Mouse (Mus musculus) left cerebral cortex, adult 18-20 months (tissue): ENCODE results near the gene Hdac8. TPM values are rescaled to one million over a fixed set of nuclear protein-coding genes. Genes with fewer than 3 reads are reported as not detected.

ENCODE experiments used
- DNase-seq, 2 experiments: peaks; one replicate each; pipeline ENCODE4 v3.0.0; 2021 to 2022; ENCODE audit warnings: low spot score in 2 of 2, mixed read lengths in 1 of 2
- total RNA-seq, 2 experiments: library from RNA; stranded (reverse); gene quantifications; 2 replicates each; pipeline ENCODE4 v1.2.3; 2021

Gene Hdac8
- total RNA-seq, 2 experiments from 2014 or later, result 14.0 to 16.7 TPM

DNA sequence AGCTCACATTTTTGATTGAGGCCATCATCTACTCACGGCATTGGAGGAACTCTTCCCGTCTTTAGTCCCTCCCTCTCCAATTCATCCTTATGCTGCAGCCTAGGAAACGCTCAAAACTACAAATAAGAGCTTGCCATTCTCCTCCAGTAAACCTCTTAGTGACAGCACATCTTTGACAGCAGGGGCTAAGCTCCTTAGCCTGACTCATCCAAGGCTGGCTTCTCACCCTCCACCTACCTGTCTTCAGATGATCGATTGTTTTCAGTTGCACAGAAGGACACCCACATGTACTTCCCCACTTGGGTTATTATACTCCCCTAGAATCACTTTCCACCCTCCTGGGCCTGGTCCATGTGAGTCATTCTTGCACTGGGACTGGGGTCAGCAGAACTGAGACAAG is 163.5 kb downstream of the Hdac8 start:
- peak in 1 of 2 experiments; percentile 8 for DNase-seq

DNA sequence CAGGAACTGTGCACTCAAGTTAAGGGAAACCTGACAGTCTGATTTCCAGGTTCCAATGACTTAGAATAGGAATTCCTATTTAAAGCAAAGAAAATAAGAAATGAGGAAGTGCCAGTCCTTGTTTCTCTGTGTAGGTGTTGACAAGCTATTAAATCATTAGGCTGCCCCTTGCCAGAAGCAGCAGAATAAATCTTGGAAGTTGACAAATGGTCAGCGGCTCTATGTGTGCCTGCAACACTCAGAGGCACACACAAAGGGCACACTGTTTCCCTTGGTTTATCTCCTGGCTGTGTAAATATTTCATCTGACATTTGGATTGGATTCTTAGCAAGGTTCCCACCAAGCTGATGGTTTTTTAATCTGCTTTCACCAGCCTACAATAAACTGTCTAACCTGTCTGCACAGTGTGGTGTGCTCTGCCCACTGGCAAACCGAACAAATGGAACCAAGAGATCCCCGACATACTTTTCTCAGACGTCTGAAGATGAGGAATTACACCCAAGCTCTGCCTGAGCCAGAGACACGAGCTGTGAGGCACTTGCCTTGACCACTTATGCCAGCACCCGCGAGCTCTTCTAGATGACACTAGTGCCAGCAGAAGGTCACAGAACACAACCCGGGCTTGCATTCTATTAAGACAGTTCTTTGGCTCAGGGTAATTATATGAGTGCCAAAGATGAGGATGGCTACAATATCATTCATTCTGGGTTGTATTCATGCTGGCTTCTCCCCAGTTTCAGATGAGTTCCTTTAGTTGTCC is 165.6 kb downstream of the Hdac8 start:
- DNase-seq, result no peak

- DNase-seq, result no peak
Measured at GRCm38 (mm10) chrX:102319696-102320095, 185.5 kb downstream of the Hdac8 start.

GRCm38 (mm10) chrX:102319252-102319651 is 185.9 kb downstream of the Hdac8 start:
- DNase-seq, result no peak

- no peak for DNase-seq
Measured at GRCm38 (mm10) chrX:102318782-102319181, 186.4 kb downstream of the Hdac8 start.

GRCm38 (mm10) chrX:102311119-102311518 is 194.0 kb downstream of the Hdac8 start:
- no peak for DNase-seq

GRCm38 (mm10) chrX:102307511-102307910 is 197.6 kb downstream of the Hdac8 start:
- no peak for DNase-seq

- DNase-seq, result no peak
Measured at GRCm38 (mm10) chrX:102305806-102306205, 199.4 kb downstream of the Hdac8 start.

DNA sequence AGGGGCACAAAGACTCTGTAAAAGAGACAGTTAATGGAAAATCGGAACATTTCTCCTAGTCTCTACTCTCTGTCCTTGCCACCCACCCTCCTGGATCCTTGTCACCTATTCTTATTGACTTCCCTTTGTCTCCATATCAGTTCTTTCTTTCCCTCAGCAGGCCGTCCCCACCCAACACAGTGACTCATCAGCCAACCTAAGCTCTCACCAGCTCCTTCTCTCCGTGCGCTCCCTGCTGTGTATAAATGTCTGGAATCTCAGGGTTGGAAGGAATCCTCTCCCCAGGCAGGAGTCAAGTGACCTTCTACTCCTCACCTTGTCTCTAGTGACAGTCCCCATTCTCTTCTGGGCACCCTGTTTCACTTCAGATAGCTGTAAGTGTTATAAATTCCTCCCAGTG is 200.2 kb downstream of the Hdac8 start:
- peak in 1 of 2 experiments; percentile 2 for DNase-seq

GRCm38 (mm10) chrX:102302476-102302875 is 202.7 kb downstream of the Hdac8 start:
- DNase-seq, result no peak

DNA sequence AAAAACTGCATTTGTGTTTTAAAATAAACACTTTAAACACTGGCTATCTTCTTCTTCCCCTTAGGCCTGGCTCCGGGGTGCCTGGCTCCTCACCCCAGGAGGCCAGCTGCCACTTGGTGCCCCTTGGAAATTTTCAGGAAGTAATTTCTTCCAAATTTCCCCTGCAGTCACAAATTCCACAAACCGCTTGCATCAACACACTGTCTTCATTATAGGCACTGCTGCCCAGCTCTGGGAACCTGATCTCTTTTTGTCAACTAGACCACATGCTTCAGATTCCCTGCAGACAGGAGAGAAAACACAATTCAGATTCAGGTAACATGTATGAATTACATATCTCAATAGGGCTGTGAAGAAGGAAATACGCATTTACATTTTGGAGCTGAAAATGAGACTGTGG is 220.3 kb downstream of the Hdac8 start:
- no peak for DNase-seq

GRCm38 (mm10) chrX:102262620-102263345 is 242.4 kb downstream of the Hdac8 start:
- no peak for DNase-seq

GRCm38 (mm10) chrX:102259772-102260171 is 245.4 kb downstream of the Hdac8 start:
- no peak for DNase-seq

DNA sequence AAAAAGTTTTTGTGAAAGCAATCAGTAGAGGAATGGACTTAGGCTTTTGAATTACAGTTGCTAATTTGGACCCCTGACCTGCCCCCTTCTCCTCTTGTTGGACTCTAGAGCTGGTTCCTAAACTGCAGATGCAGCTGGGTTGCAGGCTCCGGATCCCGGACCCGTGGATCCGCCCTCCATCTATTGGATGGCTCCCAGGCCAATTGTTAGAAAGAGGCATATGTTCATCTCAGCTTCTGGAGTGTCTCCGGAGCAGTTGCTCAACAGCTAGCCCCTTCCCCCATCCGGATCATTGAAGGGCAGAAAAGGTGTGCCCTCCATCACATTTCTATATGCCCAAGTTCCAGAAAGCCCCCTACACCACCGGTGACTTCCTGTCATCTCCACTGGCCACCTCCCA is 251.3 kb downstream of the Hdac8 start:
- DNase-seq, result peak in 1 of 2 experiments; percentile 21

GRCm38 (mm10) chrX:102251937-102252860 is 253.0 kb downstream of the Hdac8 start, which contains the start of gene Cited1:
Cited1 (minus strand) TSS chrX:102252181.
- peak; percentile 45 to 53 for DNase-seq

- peak in 1 of 2 experiments; percentile 2 for DNase-seq
Measured at GRCm38 (mm10) chrX:102251221-102251936, 253.8 kb downstream of the Hdac8 start.

DNA sequence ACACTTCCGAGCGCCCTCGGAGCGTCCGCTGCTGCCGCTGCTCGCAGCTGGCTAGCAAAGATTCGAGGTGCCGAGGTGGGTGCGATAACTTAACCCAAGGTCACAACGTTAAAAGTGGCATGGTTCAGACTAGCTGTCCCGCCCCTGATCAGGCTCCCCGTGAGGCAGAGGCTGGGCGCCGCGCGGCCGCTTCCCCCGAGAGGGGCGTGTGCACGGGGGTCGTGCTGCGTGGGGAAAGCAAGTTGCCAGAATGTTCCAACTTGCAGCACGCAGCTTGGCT is 254.3 kb downstream of the Hdac8 start:
- no peak for DNase-seq

- no peak for DNase-seq
Measured at GRCm38 (mm10) chrX:102250150-102250890, 254.8 kb downstream of the Hdac8 start.

GRCm38 (mm10) chrX:102244334-102244733 is 260.8 kb downstream of the Hdac8 start:
- DNase-seq, result no peak
